Mouse (Mus musculus) kidney, embryonic 14.5 days (tissue): ENCODE results near the gene Lcn6. TPM values are rescaled to one million over a fixed set of nuclear protein-coding genes. Genes with fewer than 3 reads are reported as not detected.

ENCODE experiments used
- ATAC-seq: fragments of 200-750 bp; cut with Nextera tagmentation; 2 replicates; pipeline ENCODE4 v1.8.0; 2017; ENCODE audit warnings: moderate number of reproducible peaks, mild to moderate bottlenecking, moderate TSS enrichment, moderate library complexity; ENCODE audit not compliant: low FRiP score, low TSS enrichment
- H3K27ac ChIP-seq: fragments of 300-500 bp; sonication (generic); 2 replicates; pipeline ENCODE4 v1.5.1; 2014; ENCODE audit warnings: low read depth, mild to moderate bottlenecking, low read length, moderate library complexity, mixed read lengths
- H3K27me3 ChIP-seq: fragments of 300-500 bp; sonication (generic); 2 replicates; pipeline ENCODE4 v1.6.1; 2014; ENCODE audit warnings: mild to moderate bottlenecking, low read length; ENCODE audit not compliant: control insufficient read depth, insufficient read depth
- H3K36me3 ChIP-seq: fragments of 300-500 bp; sonication (generic); 2 replicates; pipeline ENCODE4 v1.6.1; 2014; ENCODE audit warnings: low read length, mixed read lengths; ENCODE audit not compliant: control insufficient read depth, insufficient read depth
- H3K4me1 ChIP-seq: fragments of 300-500 bp; sonication (generic); 2 replicates; pipeline ENCODE4 v1.6.1; 2014; ENCODE audit warnings: low read length, mixed read lengths; ENCODE audit not compliant: control insufficient read depth, insufficient read depth
- H3K4me2 ChIP-seq: fragments of 300-500 bp; sonication (generic); replicated peaks from 2 replicates; pipeline ENCODE4 v1.6.1; 2014; ENCODE audit warnings: low read depth, mild to moderate bottlenecking, low read length
- H3K4me3 ChIP-seq: fragments of 300-500 bp; sonication (generic); 2 replicates; pipeline ENCODE4 v1.5.1; 2014; ENCODE audit warnings: mild to moderate bottlenecking, low read length
- H3K9ac ChIP-seq: fragments of 300-500 bp; sonication (generic); 2 replicates; pipeline ENCODE4 v1.6.1; 2014; ENCODE audit warnings: low read depth, mild to moderate bottlenecking, low read length, moderate library complexity
- H3K9me3 ChIP-seq: fragments of 300-500 bp; sonication (generic); 2 replicates; pipeline ENCODE4 v1.6.1; 2016; ENCODE audit warnings: low read length; ENCODE audit not compliant: control insufficient read depth
- WGBS: fragments of 180-500 bp; shearing (Covaris S2); extraction: QIAGEN DNeasy Blood & Tissue Kit; methylation state at CpG from one replicate; pipeline ENCODE4 v1.1.7; 2014; 5-methylcytosine and 5-hydroxymethylcytosine counted together
- polyA plus RNA-seq: library from polyadenylated mRNA; unstranded; fragments of >200 nt; fragmentation: Nextera tagmentation; extraction: Ambion mirVana; gene quantifications from 2 replicates; pipeline ENCODE4 v1.2.1, GENCODE M21; 2014

Gene Lcn6
- polyA plus RNA-seq, 1 experiment from 2014 or later = not detected

DNA sequence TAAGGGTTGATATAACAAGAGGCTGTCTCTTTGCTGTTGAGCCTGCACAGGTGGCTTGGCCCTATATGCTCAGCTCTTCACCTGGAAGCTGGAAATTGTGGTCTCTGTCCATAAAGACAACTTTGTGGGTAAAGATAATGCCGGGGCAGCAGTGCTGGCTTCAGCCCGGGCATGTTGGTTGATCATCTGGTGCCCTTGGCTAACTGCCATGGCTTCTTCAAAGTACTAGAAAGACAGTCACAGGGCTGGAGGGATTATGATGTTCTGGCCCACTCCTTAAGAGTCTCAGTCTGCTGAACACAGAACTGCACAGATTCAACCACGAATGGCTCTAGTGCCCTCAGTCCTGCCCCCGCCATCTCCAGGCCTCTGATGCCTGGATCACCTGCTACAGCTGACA is 19.3 kb upstream of the Lcn6 start:
- Histone ChIP-seq H3K27me3 (no peaks in the 10 kb centered on the region), H3K4me3 (no peak overlapping the region), H3K4me1 (no peaks in the 10 kb centered on the region), H3K27ac (no peak overlapping the region), H3K9me3 (no peaks in the 10 kb centered on the region), H3K36me3 (no peaks in the 10 kb centered on the region), H3K4me2 (no peak overlapping the region), H3K9ac (no peak overlapping the region)
- no peak for ATAC-seq
- WGBS = 78% methylated on average over 4 of the region's 4 CpGs

DNA sequence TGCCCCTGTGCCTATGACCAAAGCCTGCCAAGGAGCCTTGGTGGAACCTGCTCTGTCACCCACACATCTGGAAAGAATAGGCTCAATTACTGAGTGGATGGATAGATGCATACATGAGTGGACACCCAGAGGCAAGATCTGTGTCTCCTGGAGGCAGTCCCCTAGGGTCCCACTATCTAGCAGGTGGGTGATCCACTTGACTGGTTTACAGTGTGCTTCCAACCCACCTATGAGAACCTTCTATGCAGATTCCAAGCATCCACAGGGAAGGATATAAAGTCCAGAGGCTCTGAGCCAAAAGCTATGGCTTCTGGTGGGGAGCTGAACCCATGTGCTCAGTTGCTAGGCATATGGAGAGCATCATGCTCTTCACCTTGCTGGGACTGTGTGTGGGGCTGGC is 18.9 kb upstream of the Lcn6 start, which contains the start of gene Lcn5:
Lcn5 (plus strand) TSS at position 301 of the 400 bp plus-strand sequence.
- H3K36me3 ChIP-seq = no peaks in the 10 kb centered on the region
- no peak for ATAC-seq
- H3K27me3 ChIP-seq = no peaks in the 10 kb centered on the region
- H3K4me2 ChIP-seq = no peak within 1 kb of the TSS
- H3K9me3 ChIP-seq = no peaks in the 10 kb centered on the region
- no peak within 1 kb of the TSS for H3K4me3 ChIP-seq
- H3K9ac ChIP-seq = no peak within 1 kb of the TSS
- H3K27ac ChIP-seq = no peak within 1 kb of the TSS
- H3K4me1 ChIP-seq = no peaks in the 10 kb centered on the region

DNA sequence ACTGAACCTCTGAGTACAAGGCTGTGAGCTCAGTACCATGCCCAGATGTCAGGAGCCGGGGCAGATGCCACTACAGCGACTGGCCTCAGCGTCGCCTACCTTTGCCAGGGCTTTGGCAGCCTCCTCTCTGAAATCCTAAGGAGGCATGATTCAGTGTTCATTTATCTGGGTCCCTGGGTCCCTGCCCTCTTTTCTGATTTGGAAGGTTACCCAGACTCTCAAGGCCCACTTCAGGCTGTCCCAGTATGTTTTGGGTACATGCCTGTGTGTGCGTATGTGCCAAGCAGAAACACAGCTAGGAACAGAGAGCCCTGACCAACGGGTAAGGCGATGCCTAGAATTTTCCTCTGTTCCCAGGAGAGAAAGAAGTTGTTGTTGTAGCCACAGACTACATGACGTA is 16.3 kb upstream of the Lcn6 start:
- no peak for ATAC-seq
- Histone ChIP-seq H3K27ac (no peak overlapping the region), H3K4me3 (no peak overlapping the region), H3K9ac (no peak overlapping the region), H3K4me1 (no peaks in the 10 kb centered on the region), H3K36me3 (no peaks in the 10 kb centered on the region), H3K4me2 (no peak overlapping the region), H3K9me3 (no peaks in the 10 kb centered on the region), H3K27me3 (no peaks in the 10 kb centered on the region)
- WGBS = 76% methylated on average over 8 of the region's 8 CpGs

DNA sequence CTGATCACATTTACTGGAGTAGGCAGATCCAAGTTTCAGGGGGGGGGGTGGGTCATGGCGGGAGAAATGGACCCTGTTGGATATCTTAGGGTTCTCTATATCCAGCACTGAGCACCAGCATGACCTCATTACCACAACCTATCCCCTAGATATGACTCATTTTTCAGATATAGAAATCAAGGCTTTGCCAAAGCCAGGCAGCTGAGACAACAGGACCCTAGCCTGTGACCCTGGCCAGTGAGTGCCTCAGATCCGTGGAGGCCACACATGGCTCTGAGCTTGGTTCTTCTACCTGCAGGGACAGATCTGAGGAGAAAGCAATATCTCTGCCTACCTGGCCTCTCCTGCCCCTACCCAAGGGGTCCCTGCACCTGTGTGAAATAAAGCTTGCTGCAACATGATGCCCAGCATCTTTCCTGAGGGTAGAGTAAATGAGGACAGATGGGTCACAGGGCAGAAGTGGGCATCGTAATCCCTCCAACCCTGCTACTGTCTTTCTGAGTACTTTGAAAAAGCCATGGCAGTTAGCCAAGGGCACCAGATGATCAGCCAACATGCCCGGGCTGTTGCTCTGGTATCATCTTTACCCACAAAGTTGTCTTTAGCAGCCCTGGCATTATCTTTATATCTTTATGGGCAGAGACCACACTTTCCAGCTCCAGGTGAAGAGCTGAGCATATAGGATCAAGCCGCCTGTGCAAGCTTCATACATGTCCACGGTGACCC is 15.2 kb upstream of the Lcn6 start:
- no peaks in the 10 kb centered on the region for H3K4me1 ChIP-seq
- 83% methylated on average over 6 of the region's 6 CpGs for WGBS
- ATAC-seq = no peak
- no peaks in the 10 kb centered on the region for H3K27me3 ChIP-seq
- H3K4me3 ChIP-seq = no peak overlapping the region
- H3K4me2 ChIP-seq = no peak overlapping the region
- no peak overlapping the region for H3K27ac ChIP-seq
- no peaks in the 10 kb centered on the region for H3K36me3 ChIP-seq
- no peak overlapping the region for H3K9ac ChIP-seq
- H3K9me3 ChIP-seq = no peaks in the 10 kb centered on the region

DNA sequence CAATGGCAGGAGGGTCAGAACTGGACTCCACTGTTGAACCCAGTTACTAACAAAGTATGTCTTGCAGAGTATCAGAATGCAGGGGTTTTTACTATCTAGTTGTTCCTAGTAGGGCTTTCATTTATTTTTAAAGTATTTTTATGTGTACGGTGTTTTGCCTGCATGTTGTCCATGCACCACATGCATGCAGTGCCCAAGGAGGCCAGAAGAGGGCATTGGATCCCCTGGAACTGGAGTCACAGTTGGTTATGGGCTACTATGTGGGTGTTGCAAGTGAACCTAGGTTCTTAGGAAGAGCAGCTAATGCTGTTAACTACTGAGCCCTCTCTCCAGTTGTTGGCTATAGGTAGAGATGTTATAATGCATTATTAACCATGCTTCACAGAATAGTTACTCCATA is 13.1 kb upstream of the Lcn6 start:
- Histone ChIP-seq H3K27ac (no peak overlapping the region), H3K27me3 (no peaks in the 10 kb centered on the region), H3K4me1 (no peaks in the 10 kb centered on the region), H3K36me3 (no peaks in the 10 kb centered on the region), H3K9ac (no peak overlapping the region), H3K9me3 (no peaks in the 10 kb centered on the region), H3K4me2 (no peak overlapping the region), H3K4me3 (no peak overlapping the region)
- WGBS = 64% methylated on average over 1 of the region's 1 CpGs
- no peak for ATAC-seq

DNA sequence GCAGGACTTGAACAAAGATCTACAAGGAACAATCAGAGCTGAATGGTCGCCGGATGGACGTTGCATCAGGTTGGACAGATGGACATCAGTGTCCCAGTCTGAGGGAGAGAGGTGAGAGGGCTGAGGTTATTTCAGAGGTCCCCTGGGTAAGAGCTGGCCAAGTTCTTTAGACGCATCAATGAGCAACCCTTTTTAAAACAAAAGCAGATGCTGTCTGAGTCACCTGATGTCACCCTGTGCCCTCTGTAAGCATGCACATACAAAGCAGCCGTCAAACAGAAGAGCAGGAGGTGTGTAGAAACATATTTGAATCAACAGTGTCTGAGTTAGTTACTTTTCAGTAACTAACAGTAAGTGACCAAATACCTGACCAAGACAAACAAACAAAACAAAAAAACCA is 12.5 kb upstream of the Lcn6 start:
- H3K27ac ChIP-seq = no peak overlapping the region
- H3K4me3 ChIP-seq = no peak overlapping the region
- H3K36me3 ChIP-seq = no peaks in the 10 kb centered on the region
- WGBS = 81% methylated on average over 5 of the region's 5 CpGs
- no peak for ATAC-seq
- H3K9me3 ChIP-seq = no peaks in the 10 kb centered on the region
- H3K27me3 ChIP-seq = no peaks in the 10 kb centered on the region
- H3K9ac ChIP-seq = no peak overlapping the region
- no peaks in the 10 kb centered on the region for H3K4me1 ChIP-seq
- H3K4me2 ChIP-seq = no peak overlapping the region

DNA sequence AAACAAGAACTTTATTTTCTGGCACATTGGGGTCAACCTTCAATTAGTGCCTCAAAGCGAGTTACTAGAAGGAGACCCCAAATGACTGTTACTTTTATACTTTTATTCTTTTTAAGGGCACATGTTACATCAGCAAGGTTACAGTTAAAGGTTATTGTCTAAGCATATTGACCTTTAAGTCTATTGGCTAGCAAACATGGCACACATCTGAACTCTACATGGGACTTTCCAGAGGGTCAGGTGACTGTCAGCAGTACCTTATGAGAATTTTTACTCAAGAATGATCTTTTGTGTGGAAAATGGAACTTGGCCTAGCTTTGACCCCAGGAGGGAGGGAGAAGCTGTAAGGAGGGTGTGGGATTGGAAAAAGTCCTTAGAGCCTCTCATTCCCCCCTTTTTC is 10.1 kb upstream of the Lcn6 start:
- no peak overlapping the region for H3K4me3 ChIP-seq

DNA sequence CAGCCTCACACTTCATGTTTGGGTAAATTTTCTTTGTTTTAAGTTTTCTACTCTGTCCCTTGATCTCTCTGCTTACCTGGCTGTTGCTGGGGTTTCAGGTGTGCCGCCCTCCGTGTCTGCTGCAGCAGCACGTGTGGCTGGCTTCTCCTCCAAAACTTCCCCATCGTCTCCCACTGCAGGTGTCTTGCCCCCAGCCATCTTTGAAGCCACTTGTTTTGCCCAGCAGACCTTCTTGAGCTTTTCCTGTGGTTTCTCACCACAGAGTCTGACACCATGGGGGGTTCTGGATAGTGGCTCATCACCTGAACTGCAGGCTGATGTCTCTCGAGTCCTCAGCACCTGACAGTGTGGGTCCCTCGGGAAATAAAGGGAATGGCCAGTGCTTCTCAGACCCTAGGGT is 3.0 kb downstream of the Lcn6 start:
- H3K9ac ChIP-seq = no peak overlapping the region
- H3K36me3 ChIP-seq = no peaks in the 10 kb centered on the region
- 86% methylated on average over 6 of the region's 6 CpGs for WGBS
- H3K4me1 ChIP-seq = no peaks in the 10 kb centered on the region
- no peaks in the 10 kb centered on the region for H3K27me3 ChIP-seq
- H3K4me3 ChIP-seq = no peak overlapping the region
- H3K27ac ChIP-seq = no peak overlapping the region
- no peaks in the 10 kb centered on the region for H3K9me3 ChIP-seq
- no peak for ATAC-seq
- no peak overlapping the region for H3K4me2 ChIP-seq

More for the DNA sequence above, 10.1 kb upstream of the Lcn6 start:
- Histone ChIP-seq H3K9ac (no peak overlapping the region), H3K9me3 (no peaks in the 10 kb centered on the region), H3K4me1 (no peaks in the 10 kb centered on the region), H3K4me2 (no peak overlapping the region), H3K27me3 (no peaks in the 10 kb centered on the region), H3K27ac (no peak overlapping the region), H3K36me3 (no peaks in the 10 kb centered on the region)
- WGBS = 66% methylated on average over 1 of the region's 1 CpGs
- ATAC-seq = no peak

DNA sequence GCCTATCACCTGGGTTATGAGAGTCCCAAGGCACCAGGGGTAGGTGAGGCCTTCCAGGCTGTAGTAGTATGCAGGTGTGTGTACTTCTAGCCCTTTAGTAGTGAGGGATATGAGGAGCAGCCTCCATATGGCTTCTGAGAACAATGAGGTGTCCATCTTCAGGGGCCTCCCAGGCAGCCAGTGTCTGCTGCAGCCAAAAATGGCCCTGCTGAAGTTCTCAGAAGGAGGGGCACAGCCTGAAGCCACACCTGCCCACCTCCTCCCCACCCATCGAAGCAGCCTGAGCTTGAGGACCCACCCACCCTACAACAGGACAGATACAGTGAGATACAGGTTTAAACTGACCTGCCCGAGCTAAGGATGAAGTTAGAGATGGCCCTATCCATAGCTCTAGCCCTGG is 5.8 kb downstream of the Lcn6 start, which contains the start of gene Lcn10:
Lcn10 (plus strand) TSS at position 301 of the 400 bp plus-strand sequence.
- Histone ChIP-seq H3K9ac (no peak within 1 kb of the TSS), H3K27me3 (no peaks in the 10 kb centered on the region), H3K27ac (no peak within 1 kb of the TSS), H3K4me3 (no peak within 1 kb of the TSS), H3K36me3 (no peaks in the 10 kb centered on the region), H3K4me1 (no peaks in the 10 kb centered on the region), H3K9me3 (no peaks in the 10 kb centered on the region), H3K4me2 (no peak within 1 kb of the TSS)
- 77% methylated on average over 2 of the region's 2 CpGs for WGBS
- ATAC-seq = no peak
